Mouse (Mus musculus) urinary bladder, postnatal 0 days (tissue): ENCODE data around the gene Extl2. TPM values are rescaled to one million over a fixed set of nuclear protein-coding genes. Genes with fewer than 3 reads are reported as not detected.

Experiments
- microRNA-seq: library from miRNA; unstranded; fragments of <30 nt; microRNA quantifications from one replicate; pipeline ENCODE4, GENCODE M21; 2016
- polyA plus RNA-seq: library from polyadenylated mRNA; unstranded; fragments of >200 nt; fragmentation: Nextera tagmentation; extraction: Ambion mirVana; gene quantifications from 2 replicates; pipeline ENCODE4 v1.2.1, GENCODE M21; 2015

Gene Extl2
- 16.5 and 17.0 TPM in 2 replicates for polyA plus RNA-seq

DNA sequence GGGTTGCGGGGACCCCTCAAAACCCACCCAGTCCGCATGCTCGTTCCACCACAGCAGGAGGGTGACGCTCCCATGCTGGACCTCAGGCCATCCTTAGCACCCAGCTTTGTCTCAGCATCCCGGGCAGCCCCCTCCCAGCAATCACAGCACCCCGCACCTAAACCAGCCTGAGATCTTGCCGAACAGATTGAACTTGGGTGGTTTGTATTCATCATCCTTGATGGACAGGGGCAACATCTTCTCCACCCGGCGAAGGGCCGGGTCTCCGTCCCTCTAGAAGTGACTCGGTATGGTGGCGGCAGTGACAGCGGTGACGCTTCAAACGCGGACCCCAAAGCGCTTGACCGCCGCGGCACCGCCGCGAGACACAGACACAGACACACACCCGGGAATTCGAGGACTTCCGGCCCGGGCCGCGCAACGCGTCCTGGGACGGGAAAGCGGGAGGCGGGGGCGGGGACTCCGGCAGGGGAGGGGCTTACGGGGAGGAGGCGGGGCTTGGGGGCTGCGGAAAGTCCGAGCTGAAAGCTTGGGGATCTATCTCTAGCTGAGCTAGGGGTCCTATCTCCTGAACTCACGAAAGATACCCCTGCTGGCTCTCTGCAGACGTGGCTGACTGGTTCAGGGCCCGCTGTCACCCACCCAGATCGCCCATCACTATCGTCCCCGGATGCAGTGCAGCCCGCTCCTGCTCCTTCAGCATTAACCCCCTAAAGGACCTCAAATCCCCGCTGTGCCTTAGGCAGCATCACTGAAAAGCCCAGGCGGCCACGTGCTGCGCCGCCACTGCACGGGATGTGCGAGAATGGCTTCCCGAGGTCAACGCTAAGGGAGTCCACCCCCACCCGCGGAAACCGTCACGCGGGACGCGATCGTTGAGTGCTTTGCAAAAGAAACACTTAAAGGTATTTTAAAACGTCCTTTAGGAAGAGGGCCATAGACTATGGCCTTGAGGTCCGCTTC is at the start of gene Extl2, which contains the start of gene Slc30a7:
TSS of gene Extl2 (plus strand) at position 485 of the 963 bp plus-strand sequence.
TSS of gene Slc30a7 (minus strand) at position 429 of the 963 bp plus-strand sequence.

Small RNA genes lying within 50 kb of the gene (microRNA-seq; reads per million reads assigned to microRNA genes)
- gene Mir669n = not detected

Other genes starting within 250 kb of the Extl2 start
- 17.8 and 20.0 TPM in 2 replicates for gene Dph5, start 119.6 kb upstream of the Extl2 start, polyA plus RNA-seq
- gene Slc30a7, start 56 bp upstream of the Extl2 start, polyA plus RNA-seq = 31.3 and 33.2 TPM in 2 replicates
- 42.7 and 48.3 TPM in 2 replicates for gene Vcam1, start 122.2 kb downstream of the Extl2 start, polyA plus RNA-seq
- gene Gpr88, start 246.0 kb downstream of the Extl2 start, polyA plus RNA-seq = 0.41 and 0.47 TPM in 2 replicates